Mouse (Mus musculus) ES-E14 (cell line): ENCODE results near the gene Mepe. TPM values are rescaled to one million over a fixed set of nuclear protein-coding genes. Genes with fewer than 3 reads are reported as not detected.

ENCODE experiments used
- DNase-seq: peaks from one replicate; pipeline ENCODE4 v3.0.0-alpha.2; 2013; ENCODE audit warnings: low read depth, low spot score
- H3K27ac ChIP-seq: 2 replicates; pipeline ENCODE4 v1.5.1; 2012; ENCODE audit warnings: low read depth, mild to moderate bottlenecking, low read length, moderate library complexity, mixed read lengths; ENCODE audit not compliant: poor library complexity, insufficient read depth, severe bottlenecking
- H3K36me3 ChIP-seq: 2 replicates; pipeline ENCODE4 v1.6.1; 2012; ENCODE audit warnings: mild to moderate bottlenecking, low read length, moderate library complexity, mixed read lengths; ENCODE audit not compliant: control insufficient read depth, poor library complexity, insufficient read depth, severe bottlenecking
- H3K4me1 ChIP-seq, 2 experiments: fragments of 150-350 bp in 1 of 2; sonication (generic) in 1 of 2; 2 replicates each; pipeline ENCODE4 v1.6.1; 2012; ENCODE audit warnings: low read length in 2 of 2, mild to moderate bottlenecking in 1 of 2, mixed read lengths in 1 of 2; ENCODE audit not compliant: control insufficient read depth in 2 of 2, insufficient read depth in 2 of 2, poor library complexity in 1 of 2
- H3K4me3 ChIP-seq, 2 experiments: fragments of 150-350 bp in 1 of 2; sonication (generic) in 1 of 2; 2 replicates each; pipeline ENCODE4 v1.5.1; 2012; ENCODE audit warnings: low read length in 2 of 2, low read depth in 1 of 2, mild to moderate bottlenecking in 1 of 2, mixed read lengths in 1 of 2; ENCODE audit not compliant: insufficient read depth in 1 of 2, poor library complexity in 1 of 2, severe bottlenecking in 1 of 2
- H3K9ac ChIP-seq: 2 replicates; pipeline ENCODE4 v1.6.1; 2012; ENCODE audit warnings: low read depth, mild to moderate bottlenecking, low read length, mixed read lengths; ENCODE audit not compliant: poor library complexity, insufficient read depth, severe bottlenecking
- H3K9me3 ChIP-seq: fragments of 150-350 bp; sonication (generic); 2 replicates; pipeline ENCODE4 v1.6.1; 2012; ENCODE audit warnings: low read depth, mild to moderate bottlenecking, low read length; ENCODE audit not compliant: control insufficient read depth, insufficient read depth
- CHD2 ChIP-seq: IDR thresholded peaks from 2 replicates; pipeline ENCODE4 v1.6.1; 2014; ENCODE audit warnings: mild to moderate bottlenecking, low read depth, low read length, inconsistent platforms
- HCFC1 ChIP-seq: IDR thresholded peaks from 2 replicates; pipeline ENCODE4 v1.6.1; 2012; ENCODE audit warnings: low read length, inconsistent platforms, borderline replicate concordance; ENCODE audit not compliant: insufficient read depth
- MAFK ChIP-seq: IDR thresholded peaks from 2 replicates; pipeline ENCODE4 v1.6.1; 2014; ENCODE audit warnings: mild to moderate bottlenecking, low read depth, low read length, inconsistent platforms; ENCODE audit not compliant: insufficient read depth
- ZC3H11A ChIP-seq: IDR thresholded peaks from 2 replicates; pipeline ENCODE4 v1.6.1; 2012; ENCODE audit warnings: low read depth, mild to moderate bottlenecking, inconsistent platforms, low read length, borderline replicate concordance
- ZNF384 ChIP-seq: IDR thresholded peaks from 2 replicates; pipeline ENCODE4 v1.6.1; 2012; ENCODE audit warnings: low read depth, low read length, inconsistent platforms
- in situ Hi-C, 2 experiments: fragments of 600-800 bp; cut with MboI; formaldehyde crosslinking; loops; one replicate each; pipeline ENCODE4 v1.15.1; 2025; ENCODE audit warnings: low sequenced_read_pairs in 2 of 2, inconsistent platforms in 1 of 2; ENCODE audit not compliant: unreplicated experiment in 2 of 2
- total RNA-seq: library from RNA; depleted of rRNA; stranded (reverse); fragments of 300-350 nt; gene quantifications from 2 replicates; pipeline ENCODE4 v1.2.3, GENCODE M21; 2012

The Mepe gene
- total RNA-seq, 1 experiment, result not detected

- no peak for DNase-seq
- H3K4me3 ChIP-seq, result no peak overlapping the region
- no peak overlapping the region for H3K9ac ChIP-seq
- H3K4me1 ChIP-seq, result no peaks in the 10 kb centered on the region
- in situ Hi-C loops, result loop anchor here in 1 of 2 experiments (25.0 kb wide), 1 partner anchor 340 kb away; the partner anchor contains the start of gene Hsd17b13
- no peaks in the 10 kb centered on the region for H3K36me3 ChIP-seq
- H3K27ac ChIP-seq, result no peak overlapping the region
- TF ChIP-seq ZNF384 (no peak), CHD2 (no peak), ZC3H11A (no peak), HCFC1 (no peak), MAFK (no peak)
- no peaks in the 10 kb centered on the region for H3K9me3 ChIP-seq
Observed at GRCm38 (mm10) chr5:104327389-104327788, 2.3 kb downstream of the Mepe start.

GRCm38 (mm10) chr5:104327876-104328275 lies 2.7 kb downstream of the Mepe start:
- DNase-seq, result no peak
- Histone ChIP-seq H3K9me3 (no peaks in the 10 kb centered on the region), H3K27ac (no peak overlapping the region)

GRCm38 (mm10) chr5:104328317-104328850 lies 3.3 kb downstream of the Mepe start:
- Histone ChIP-seq H3K9me3 (no peaks in the 10 kb centered on the region), H3K36me3 (no peaks in the 10 kb centered on the region), H3K9ac (no peak overlapping the region), H3K4me3 (no peak overlapping the region), H3K27ac (no peak overlapping the region), H3K4me1 (no peaks in the 10 kb centered on the region)
- TF ChIP-seq ZNF384, result no peak
- TF ChIP-seq CHD2, result no peak
- no peak for TF ChIP-seq MAFK
- no peak for TF ChIP-seq ZC3H11A
- TF ChIP-seq HCFC1, result no peak
- no peak for DNase-seq
- in situ Hi-C loops, result loop anchor here in 1 of 2 experiments (25.0 kb wide), 1 partner anchor 341 kb away; the partner anchor contains the start of gene Hsd17b13

More at GRCm38 (mm10) chr5:104327876-104328275, 2.7 kb downstream of the Mepe start:
- Histone ChIP-seq H3K4me1 (no peaks in the 10 kb centered on the region), H3K9ac (no peak overlapping the region), H3K4me3 (no peak overlapping the region), H3K36me3 (no peaks in the 10 kb centered on the region)
- no peak for TF ChIP-seq CHD2
- in situ Hi-C loops, result loop anchor here in 1 of 2 experiments (25.0 kb wide), 1 partner anchor 341 kb away; the partner anchor contains the start of gene Hsd17b13

- no peak for DNase-seq
- no peaks in the 10 kb centered on the region for H3K4me1 ChIP-seq
- no peak overlapping the region for H3K27ac ChIP-seq
- H3K4me3 ChIP-seq, result no peak overlapping the region
- no peaks in the 10 kb centered on the region for H3K9me3 ChIP-seq
- H3K36me3 ChIP-seq, result no peaks in the 10 kb centered on the region
- no peak overlapping the region for H3K9ac ChIP-seq
- in situ Hi-C loops, result loop anchor here in 1 of 2 experiments (25.0 kb wide), 1 partner anchor 342 kb away; the partner anchor contains the start of gene Hsd17b13
- TF ChIP-seq HCFC1 (no peak), ZNF384 (no peak), ZC3H11A (no peak), MAFK (no peak), CHD2 (no peak)
Observed at GRCm38 (mm10) chr5:104329381-104329780, 4.3 kb downstream of the Mepe start.

DNA sequence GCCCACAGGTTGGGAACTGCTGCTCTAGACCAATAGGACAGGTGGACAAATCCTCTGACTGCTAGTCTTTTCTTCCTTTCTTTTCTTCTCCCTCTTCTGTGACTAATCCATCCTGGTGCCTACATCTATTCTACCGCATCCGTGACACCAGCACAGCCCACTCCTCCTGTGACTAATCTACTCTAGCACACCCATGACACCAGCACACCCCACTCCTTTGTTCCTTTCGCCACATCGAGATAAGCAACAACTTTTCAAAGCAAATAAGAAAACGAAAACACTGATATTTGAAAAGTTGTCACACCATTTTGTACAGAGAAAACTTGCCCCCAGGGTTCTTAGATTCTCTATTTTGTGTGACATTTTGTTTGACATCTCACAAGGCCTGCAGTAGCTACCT lies 5.0 kb downstream of the Mepe start:
- Histone ChIP-seq H3K9me3 (no peaks in the 10 kb centered on the region), H3K9ac (no peak overlapping the region), H3K4me1 (no peaks in the 10 kb centered on the region), H3K4me3 (no peak overlapping the region), H3K36me3 (no peaks in the 10 kb centered on the region), H3K27ac (no peak overlapping the region)
- in situ Hi-C loops, result loop anchor here in 1 of 2 experiments (25.0 kb wide), 1 partner anchor 343 kb away; the partner anchor contains the start of gene Hsd17b13
- no peak for TF ChIP-seq ZC3H11A
- no peak for TF ChIP-seq ZNF384
- no peak for TF ChIP-seq MAFK
- TF ChIP-seq CHD2, result no peak
- no peak for TF ChIP-seq HCFC1
- DNase-seq, result no peak
